Mouse (Mus musculus) megakaryocyte, embryonic 14.5 days (primary cell): ENCODE data around the gene Hist1h4h.

Source experiments
- FLI1 ChIP-seq: IDR thresholded peaks from 2 replicates; pipeline ENCODE4 v1.6.1; 2012; ENCODE audit warnings: low read length, inconsistent platforms, mixed read lengths
- GATA1 ChIP-seq: IDR thresholded peaks from 3 replicates; pipeline ENCODE4 v1.6.1; 2012; ENCODE audit warnings: mixed read lengths, low read length, inconsistent platforms, borderline replicate concordance

DNA sequence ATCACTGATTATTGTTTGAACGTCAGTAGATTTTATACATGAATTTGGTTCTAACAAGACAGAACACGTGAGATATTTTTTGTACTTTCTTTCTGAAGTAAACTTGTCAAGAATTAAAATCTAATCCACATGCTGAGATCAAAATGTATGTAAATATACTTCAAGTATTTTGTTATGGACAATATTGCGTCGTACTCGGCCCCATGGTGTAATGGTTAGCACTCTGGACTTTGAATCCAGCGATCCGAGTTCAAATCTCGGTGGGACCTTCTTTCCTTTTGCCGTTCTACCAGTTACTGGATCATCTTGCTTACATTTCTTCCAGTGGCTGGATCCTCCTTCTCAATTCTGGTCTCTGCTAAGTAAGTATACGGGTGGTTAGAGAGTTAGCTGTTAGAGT is 11.4 kb upstream of the Hist1h4h start:
- TF ChIP-seq GATA1, result no peak
- no peak for TF ChIP-seq FLI1
